Mouse (Mus musculus): ENCODE measurements around the gene Kcna1.

Gene Kcna1

GRCm38 (mm10) chr6:126646381-126646780, at the start of gene Kcna1:
Gene Kcna1 (minus strand): TSS chr6:126646384.
- no peak for DNase-seq (ENCODE audit: low spot score)

DNA sequence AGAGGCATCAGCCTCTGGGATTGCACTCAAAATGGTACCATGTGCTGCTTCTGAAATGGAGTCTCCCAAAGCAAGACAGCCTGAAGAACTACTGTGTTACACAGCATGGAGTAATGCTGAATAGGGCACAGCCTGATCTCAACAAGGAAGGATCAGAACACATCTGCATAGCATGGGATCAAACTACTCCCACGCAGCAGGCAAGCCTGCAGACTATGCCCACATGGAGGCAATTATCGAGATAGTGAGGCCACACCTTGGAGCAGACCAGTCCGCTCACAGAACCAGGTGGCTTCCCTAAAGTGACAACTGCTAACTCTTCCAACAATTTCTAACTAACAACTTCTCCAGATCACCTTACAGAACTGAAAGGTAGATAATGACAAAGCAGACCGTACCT, 40.9 kb upstream of the Kcna1 start:
- no peak for DNase-seq (ENCODE audit: low spot score)

- DNase-seq (ENCODE audit: low spot score): no peak
Observed at GRCm38 (mm10) chr6:126685135-126685534, 39.0 kb upstream of the Kcna1 start.

DNA sequence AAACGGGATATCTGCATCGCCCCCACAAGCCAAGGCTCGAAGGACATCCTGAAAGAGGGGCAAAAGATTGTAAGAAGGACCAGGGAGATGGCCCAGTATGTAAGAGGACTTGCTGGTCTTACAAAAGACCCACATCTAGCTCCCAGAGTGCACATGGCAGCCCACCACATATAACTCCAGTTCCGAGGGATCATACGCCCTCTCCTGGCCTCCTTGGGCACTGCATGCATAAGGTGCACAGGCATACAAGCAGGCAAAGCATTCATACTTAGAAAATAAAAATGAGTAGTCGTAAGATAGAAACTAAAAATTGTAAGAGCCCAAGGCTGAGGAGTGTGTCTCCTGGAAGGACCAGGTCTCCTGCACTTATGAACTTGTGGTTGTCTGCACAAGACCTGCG, 32.8 kb upstream of the Kcna1 start:
- no peak for DNase-seq (ENCODE audit: low spot score)

GRCm38 (mm10) chr6:126667001-126667400, 20.8 kb upstream of the Kcna1 start:
- no peak for DNase-seq (ENCODE audit: low spot score)

DNA sequence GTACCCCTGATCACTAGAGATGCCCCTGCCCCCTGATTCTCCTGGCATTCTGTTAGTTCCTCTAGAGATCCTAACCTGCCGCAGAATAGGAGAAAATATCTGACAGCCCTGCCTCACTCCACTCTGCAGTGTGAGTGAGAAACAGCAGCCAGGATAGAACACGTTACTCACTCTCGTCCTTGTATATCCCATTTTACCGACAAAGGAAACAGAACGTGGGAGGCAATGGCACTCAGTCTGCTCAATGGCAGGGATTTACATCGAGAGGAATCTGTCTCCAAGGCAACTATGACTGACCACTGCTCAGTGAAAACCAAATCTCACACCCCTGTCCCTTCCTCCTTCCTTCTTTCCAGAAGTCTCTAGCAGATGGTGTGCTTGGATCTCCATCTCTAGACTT, 19.9 kb upstream of the Kcna1 start:
- no peak for DNase-seq (ENCODE audit: low spot score)

- DNase-seq (ENCODE audit: low spot score): no peak
Observed at GRCm38 (mm10) chr6:126664569-126664968, 18.4 kb upstream of the Kcna1 start.

DNA sequence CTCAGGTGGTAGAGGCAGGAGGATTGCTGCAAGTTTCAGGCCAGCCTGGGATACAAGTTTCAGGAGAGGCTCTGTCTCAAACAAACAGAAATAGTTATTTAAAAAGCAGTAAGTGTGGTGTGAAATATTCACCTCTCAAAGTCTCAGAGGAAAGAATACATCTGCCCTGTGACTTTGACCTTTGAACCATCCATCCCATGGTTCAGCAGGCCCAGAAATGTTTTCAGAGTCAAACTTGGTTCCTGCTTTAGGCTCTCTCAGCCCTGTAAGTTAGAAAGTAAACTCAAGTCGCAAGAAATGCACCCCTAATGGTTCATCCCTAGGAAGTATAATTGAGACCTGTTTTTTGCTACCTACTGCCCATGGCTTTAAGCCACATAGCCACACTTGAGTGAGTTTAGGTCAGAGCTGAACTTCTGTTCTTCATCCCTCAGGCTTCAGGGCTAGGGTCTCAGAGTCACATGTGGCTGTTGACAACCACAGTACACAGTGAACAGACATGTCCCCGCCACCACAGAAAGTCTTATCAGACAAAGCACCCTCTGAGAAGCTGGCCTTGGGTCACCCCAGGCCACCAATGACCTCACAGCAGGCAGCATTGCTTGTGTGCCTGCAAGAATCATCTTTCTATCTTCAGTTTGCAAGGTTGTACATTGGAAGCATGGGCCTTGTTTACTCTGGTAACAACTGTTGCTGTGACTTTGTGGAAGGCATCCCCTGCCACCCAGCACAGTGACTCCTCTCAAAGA, 11.6 kb upstream of the Kcna1 start:
- no peak for DNase-seq (ENCODE audit: low spot score)

DNA sequence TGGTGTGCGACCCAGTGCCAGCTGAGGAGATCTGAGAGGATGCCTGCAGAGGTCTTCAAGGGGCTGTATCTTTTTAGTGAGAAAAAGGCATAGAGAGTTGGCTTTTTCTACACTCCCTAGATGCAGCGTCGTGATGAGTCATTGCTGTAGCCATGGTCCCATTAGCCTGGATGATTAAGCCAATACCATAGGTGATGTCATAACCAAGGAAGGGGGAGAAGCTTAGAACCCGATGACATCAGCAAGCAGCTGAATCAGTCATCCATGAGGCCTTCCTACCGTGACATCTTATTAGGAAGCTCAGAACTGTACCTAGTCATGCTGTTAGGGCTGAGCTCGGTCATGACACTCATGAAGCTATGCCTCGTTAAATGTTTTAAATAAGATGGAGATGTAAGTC, 7.4 kb upstream of the Kcna1 start:
- no peak for DNase-seq (ENCODE audit: low spot score)

DNA sequence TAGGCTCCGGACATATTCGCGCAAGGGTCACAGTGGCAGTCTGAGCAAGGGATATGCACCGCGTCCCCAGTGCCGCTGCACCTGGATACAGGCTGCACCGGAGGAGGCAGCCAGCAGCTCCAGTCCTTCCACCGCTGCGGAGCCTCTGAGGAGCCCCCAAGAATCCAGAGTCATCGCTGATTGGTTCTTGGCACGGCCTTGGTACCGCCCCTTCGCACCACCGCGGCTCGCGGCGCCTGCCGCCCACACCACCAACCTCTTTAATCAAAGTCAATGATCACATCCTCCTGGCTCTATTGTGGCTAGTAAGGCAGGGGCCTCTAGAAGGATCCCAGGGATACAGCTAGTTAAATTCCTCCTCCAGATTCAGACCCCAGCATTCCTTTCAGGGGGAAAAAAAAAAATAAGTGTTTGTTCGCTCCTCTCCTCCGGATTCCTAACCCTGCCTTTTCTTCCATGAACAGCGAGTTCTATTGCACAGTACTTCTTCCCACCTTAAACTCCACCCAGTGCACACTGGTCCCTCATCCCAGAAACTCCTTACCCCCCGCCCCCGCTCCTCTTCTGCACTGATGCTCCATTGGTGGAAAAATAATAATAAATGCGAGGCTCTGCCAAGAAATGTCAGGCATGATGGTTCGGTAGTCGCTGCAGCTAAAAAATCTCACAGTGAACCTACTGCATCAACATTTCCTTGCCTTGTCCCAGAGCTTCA, 383 bp downstream of the Kcna1 start:
- DNase-seq (ENCODE audit: low spot score): peak; percentile 5

DNA sequence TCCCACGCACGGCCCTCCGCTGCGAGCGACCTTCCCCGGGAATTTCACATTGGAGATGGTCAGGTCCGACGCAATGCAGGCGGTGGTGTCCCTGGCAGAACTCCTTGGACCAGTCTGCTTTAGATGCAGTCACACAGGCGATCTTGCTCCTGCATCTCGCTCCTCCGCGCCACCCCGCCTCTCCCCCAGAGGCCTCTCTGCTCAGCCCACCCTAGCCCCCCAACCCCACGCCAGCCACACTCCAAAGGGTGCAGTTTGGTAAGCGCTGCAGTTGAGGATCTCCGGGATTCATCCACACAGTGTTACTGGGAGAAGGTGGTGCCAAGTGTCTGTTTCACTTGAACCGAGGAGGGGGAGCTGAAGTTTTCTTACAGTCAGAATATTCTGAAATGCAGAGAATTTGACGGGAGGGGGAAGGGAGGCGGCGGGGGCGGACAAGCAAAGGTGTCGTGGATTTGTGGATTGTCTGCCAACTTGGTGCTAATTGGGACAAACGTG, 1.1 kb downstream of the Kcna1 start:
- DNase-seq (ENCODE audit: low spot score): no peak

DNA sequence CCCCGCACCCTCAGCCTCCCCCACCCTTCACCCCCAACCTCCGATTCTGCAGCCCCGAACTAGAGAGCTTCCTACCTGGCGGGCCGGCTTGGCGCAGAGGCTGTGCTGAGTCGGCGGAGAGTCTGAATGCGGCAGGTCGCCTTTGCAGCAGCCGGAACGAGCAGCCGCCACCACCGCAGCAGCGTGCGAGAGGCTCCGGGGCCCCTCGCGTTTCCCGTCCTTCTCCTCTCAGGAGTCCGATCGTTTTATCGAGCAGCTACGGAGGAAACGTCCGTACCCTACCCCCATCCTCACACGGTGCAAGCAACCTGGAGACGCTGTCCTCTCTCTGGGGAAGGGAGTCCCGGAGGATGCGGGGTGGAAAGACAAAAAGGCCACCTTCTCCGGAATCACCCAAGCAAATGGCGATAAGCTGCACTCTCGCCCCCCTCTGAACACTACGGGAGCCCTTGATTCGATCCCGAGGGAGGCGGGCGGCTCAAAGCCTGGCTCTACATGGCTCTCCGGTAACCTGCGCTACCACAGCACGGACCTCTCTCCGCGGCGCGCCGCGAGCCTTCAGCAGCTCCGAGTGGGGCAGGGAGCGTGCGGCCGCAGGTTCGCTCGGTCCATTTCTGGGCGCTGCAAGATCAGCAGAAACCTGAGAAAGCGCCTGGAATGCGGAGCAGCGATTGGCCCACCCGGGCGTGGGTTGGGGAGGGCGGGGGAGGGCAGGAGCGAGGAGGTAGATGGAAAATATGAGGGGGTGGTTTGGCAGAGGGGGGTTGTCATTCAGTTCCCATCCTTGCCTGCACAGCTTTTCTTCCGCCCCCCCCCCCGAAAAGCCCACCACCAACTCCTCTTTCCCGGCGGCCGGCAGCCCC, 1.8 kb downstream of the Kcna1 start:
- peak; percentile 24 for DNase-seq (ENCODE audit: low spot score)

DNA sequence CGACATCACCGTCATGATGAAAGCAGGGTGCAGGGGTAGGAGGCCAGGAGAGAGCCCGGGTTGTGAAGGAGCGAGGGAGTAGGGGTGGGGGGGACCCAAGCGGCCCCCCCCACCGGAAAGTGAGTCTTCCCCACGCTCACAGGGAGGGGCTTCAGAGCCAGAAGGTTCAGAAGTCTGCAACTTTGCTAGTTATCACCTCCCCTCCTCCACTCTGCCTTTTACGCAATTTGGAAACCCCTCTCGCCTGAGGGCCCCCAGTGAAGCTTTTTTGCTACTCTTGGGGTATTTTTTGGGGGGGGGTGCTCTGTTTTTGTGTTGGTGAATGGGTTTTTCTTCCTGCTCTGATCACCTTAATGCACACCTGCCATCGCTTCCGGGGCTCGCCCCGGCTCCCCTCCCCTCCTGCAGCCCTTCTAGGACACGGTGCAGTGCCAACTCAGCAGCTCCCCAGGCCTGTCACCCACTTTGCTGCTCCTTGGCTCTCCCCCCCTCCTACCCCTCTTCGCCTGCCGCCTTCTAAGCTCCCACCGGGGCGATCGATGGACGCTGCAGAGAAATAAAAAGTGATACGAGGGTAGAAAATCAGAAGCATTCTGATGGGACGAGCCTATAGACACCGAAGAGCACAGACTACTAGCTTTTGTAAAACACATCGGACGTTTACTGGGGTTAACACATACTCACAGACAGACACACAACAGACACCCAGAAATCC, 2.7 kb downstream of the Kcna1 start:
- no peak for DNase-seq (ENCODE audit: low spot score)

- peak; percentile 35 for DNase-seq (ENCODE audit: low spot score)
Observed at GRCm38 (mm10) chr6:126642856-126643321, 3.3 kb downstream of the Kcna1 start.

- DNase-seq (ENCODE audit: low spot score): peak; percentile 8
Observed at GRCm38 (mm10) chr6:126628451-126628850, 17.7 kb downstream of the Kcna1 start.

DNA sequence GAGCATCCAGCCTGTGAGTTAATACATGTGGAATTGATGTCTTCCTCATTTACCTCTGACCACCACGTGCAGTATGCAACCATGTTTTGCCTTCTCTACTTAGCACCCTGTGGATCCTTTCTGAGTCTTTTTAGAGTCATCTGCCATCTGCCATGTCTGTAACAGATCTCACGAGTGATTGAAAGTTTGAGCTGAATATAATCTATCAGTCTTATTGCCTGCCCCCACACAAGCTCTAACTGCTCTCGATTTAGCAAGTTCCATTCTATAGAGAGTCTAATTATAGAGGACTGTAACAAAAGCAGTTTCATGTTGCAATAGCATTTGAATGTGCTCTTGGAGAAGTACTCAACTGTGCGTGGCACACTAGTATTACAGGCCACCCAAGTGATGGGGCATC, 27.7 kb downstream of the Kcna1 start:
- DNase-seq (ENCODE audit: low spot score): no peak

GRCm38 (mm10) chr6:126610746-126611145, 35.4 kb downstream of the Kcna1 start:
- DNase-seq (ENCODE audit: low spot score): no peak

DNA sequence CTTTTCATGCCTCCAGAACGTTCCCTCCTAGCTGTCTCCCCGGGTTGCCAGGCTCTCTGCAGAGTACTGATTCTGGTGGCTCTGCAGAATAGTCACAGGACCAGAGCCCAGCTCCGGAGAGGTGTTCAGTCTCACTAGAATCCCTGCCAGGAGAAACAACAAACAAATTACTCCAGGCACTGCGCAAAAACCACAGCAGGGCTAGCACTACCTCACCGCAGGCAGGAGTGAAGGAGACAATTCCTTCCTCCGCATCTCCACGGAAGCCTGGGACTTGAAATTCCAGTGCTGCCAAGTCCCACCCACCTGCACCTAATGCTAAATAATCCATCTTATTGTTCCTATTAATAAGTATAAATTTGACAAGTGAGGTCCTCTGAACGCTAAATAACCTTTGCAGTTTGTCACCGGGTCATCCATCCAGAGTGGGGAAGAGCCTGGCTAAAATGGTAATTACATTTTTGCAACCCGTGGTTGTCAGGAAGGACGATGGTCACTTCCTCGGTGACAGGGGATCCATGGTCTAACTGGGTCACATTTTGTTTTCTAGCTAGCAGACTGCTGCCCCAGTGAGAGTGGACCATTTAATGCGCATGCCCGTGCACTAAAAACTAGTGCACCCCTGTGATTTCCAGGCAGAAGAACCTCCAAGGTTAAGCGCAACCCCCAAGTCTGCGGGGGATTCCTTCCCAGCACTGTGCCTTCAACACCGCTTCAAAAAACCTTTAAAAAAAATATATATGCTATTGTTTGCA, 36.8 kb downstream of the Kcna1 start:
- no peak for DNase-seq (ENCODE audit: low spot score)

DNA sequence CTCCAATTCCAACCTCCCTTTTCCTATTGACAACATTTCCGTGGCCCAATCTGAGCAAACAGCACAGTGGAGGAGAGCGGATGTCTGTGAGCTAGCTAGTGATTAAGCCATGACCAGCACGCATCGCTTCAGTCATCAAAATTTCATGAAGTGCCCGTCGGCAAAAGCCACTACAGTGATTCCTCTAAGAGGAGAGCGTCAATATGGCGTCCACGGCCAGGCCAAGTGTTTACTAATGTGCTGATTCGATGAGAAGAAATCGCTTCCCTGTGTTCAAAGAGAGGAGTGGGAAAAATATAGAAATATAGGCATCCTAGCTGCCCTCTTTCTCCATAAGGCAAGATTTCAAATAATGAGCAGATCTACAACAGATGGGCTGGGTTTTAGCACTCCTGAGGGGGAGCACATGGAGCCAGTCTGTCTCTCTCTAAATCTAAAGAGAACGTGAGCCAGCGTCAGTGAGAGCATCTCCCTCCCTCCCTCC, 44.3 kb downstream of the Kcna1 start:
- no peak for DNase-seq (ENCODE audit: low spot score)

DNA sequence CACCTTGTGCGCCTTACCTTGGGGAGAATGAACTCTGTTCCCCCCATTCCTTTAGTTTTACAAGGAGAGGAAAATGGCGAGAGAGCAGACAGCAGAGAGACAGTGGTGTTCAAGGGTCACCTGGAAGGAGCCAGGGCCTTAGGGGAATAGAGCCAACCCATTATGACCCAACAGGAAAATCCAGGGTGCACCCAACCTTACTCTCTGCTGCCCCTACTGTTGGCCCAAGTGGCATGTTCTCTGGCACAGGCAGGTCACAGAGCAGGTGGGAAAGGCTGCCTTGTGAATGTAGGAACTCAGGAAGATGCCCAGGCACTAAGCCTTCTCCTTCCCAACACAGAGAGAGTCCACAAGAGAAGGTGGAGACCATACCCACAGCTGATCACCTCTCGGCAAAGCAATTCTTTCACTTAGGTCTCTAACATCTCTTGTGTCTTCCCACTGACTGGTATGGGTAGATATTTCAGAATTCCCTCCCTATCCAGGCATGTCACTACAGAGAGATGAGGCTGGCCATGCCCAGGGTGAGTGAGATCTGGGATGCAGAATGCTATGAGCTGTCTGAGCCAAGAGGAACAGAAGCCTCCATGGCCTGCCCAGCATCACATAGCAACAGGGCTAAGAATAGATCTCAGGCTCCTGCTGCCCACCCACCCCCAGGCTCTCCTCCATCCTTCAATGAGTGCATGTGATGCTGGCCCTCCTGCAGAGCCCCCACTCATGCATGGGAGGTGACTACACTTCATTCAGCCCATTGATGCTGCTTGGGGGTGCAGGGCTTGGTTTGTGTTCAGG, 46.8 kb downstream of the Kcna1 start:
- DNase-seq (ENCODE audit: low spot score): no peak

Data from urinary bladder, postnatal 14 days (tissue).